Mouse (Mus musculus) ES-Bruce4 (cell line): ENCODE results near the gene Actl11. TPM values are rescaled to one million over a fixed set of nuclear protein-coding genes. Genes with fewer than 3 reads are reported as not detected.

Experiments
- H3K27ac ChIP-seq: 2 replicates; pipeline ENCODE4 v1.5.1; 2012; ENCODE audit warnings: low read length, inconsistent platforms; ENCODE audit not compliant: insufficient read depth
- H3K27me3 ChIP-seq: 2 replicates; pipeline ENCODE4 v1.6.1; 2012; ENCODE audit warnings: mild to moderate bottlenecking, low read length, inconsistent platforms; ENCODE audit not compliant: control insufficient read depth, poor library complexity, insufficient read depth, severe bottlenecking
- H3K36me3 ChIP-seq: 2 replicates; pipeline ENCODE4 v1.6.1; 2012; ENCODE audit warnings: inconsistent platforms, mild to moderate bottlenecking, low read length, moderate library complexity; ENCODE audit not compliant: control insufficient read depth, poor library complexity, insufficient read depth, severe bottlenecking
- H3K4me1 ChIP-seq: one replicate; pipeline ENCODE4 v1.8.1; 2011; ENCODE audit warnings: low read length; ENCODE audit not compliant: control insufficient read depth, insufficient read depth
- H3K4me3 ChIP-seq: 2 replicates; pipeline ENCODE4 v1.5.1; 2011; ENCODE audit warnings: low read depth, mild to moderate bottlenecking, low read length
- H3K9ac ChIP-seq: 2 replicates; pipeline ENCODE4 v1.6.1; 2012; ENCODE audit warnings: low read depth, mild to moderate bottlenecking, inconsistent platforms; ENCODE audit not compliant: poor library complexity, severe bottlenecking
- H3K9me3 ChIP-seq: replicated peaks from 2 replicates; pipeline ENCODE4 v1.6.1; 2012; ENCODE audit warnings: mild to moderate bottlenecking, low read length, inconsistent platforms; ENCODE audit not compliant: control insufficient read depth, poor library complexity, insufficient read depth, severe bottlenecking
- CTCF ChIP-seq: IDR thresholded peaks from one replicate; pipeline ENCODE4 v1.8.1; 2011; ENCODE audit warnings: low read depth, low read length
- EP300 ChIP-seq: IDR thresholded peaks from 2 replicates; pipeline ENCODE4 v1.6.1; 2011; ENCODE audit warnings: low read depth, low read length; ENCODE audit not compliant: insufficient read depth
- POLR2A ChIP-seq: IDR thresholded peaks from one replicate; pipeline ENCODE4 v1.8.1; 2011; ENCODE audit warnings: low read length; ENCODE audit not compliant: insufficient read depth
- polyA plus RNA-seq: library from polyadenylated mRNA; stranded (reverse); fragments of >200 nt; gene quantifications from 2 replicates; pipeline ENCODE4 v1.2.4, GENCODE M21; 2011; ENCODE audit warnings: low read depth; ENCODE audit not compliant: missing spikeins, insufficient read depth, insufficient read length

Actl11 gene
- polyA plus RNA-seq, 1 experiment: not detected

- no peak for TF ChIP-seq CTCF
- no peak for TF ChIP-seq EP300
- TF ChIP-seq POLR2A: no peak
- no peak overlapping the region for H3K9ac ChIP-seq
Observed at GRCm38 (mm10) chr9:107926920-107927420, 1.3 kb upstream of the Actl11 start.

GRCm38 (mm10) chr9:107927749-107928148 is 520 bp upstream of the Actl11 start:
- no peak overlapping the region for H3K27ac ChIP-seq
- no peak for TF ChIP-seq EP300
- no peak for TF ChIP-seq POLR2A
- TF ChIP-seq CTCF: no peak
- H3K9ac ChIP-seq: no peak overlapping the region
- no peaks in the 10 kb centered on the region for H3K9me3 ChIP-seq
- no peak overlapping the region for H3K4me3 ChIP-seq
- H3K36me3 ChIP-seq: no peaks in the 10 kb centered on the region
- no peaks in the 10 kb centered on the region for H3K27me3 ChIP-seq
- no peaks in the 10 kb centered on the region for H3K4me1 ChIP-seq

More at GRCm38 (mm10) chr9:107926920-107927420, 1.3 kb upstream of the Actl11 start:
- no peak overlapping the region for H3K4me3 ChIP-seq
- no peaks in the 10 kb centered on the region for H3K27me3 ChIP-seq
- no peaks in the 10 kb centered on the region for H3K9me3 ChIP-seq
- no peaks in the 10 kb centered on the region for H3K4me1 ChIP-seq
- no peaks in the 10 kb centered on the region for H3K36me3 ChIP-seq
- H3K27ac ChIP-seq: no peak overlapping the region

- Histone ChIP-seq H3K36me3 (no peaks in the 10 kb centered on the region), H3K4me1 (no peaks in the 10 kb centered on the region), H3K9ac (no peak overlapping the region), H3K27ac (no peak overlapping the region), H3K27me3 (no peaks in the 10 kb centered on the region), H3K4me3 (no peak overlapping the region), H3K9me3 (no peaks in the 10 kb centered on the region)
- no peak for TF ChIP-seq CTCF
- TF ChIP-seq POLR2A: no peak
Observed at GRCm38 (mm10) chr9:107932221-107932620, 4.0 kb downstream of the Actl11 start.

- no peaks in the 10 kb centered on the region for H3K36me3 ChIP-seq
- H3K9ac ChIP-seq: no peak overlapping the region
- H3K4me1 ChIP-seq: no peaks in the 10 kb centered on the region
- no peak overlapping the region for H3K4me3 ChIP-seq
- H3K27me3 ChIP-seq: no peaks in the 10 kb centered on the region
- no peak for TF ChIP-seq EP300
- no peak for TF ChIP-seq CTCF
- no peak for TF ChIP-seq POLR2A
- H3K9me3 ChIP-seq: no peaks in the 10 kb centered on the region
- H3K27ac ChIP-seq: no peak overlapping the region
Observed at GRCm38 (mm10) chr9:107934146-107934545, 5.9 kb downstream of the Actl11 start.

- TF ChIP-seq CTCF (no peak), EP300 (no peak)
- Histone ChIP-seq H3K27me3 (no peaks in the 10 kb centered on the region), H3K9ac (peak within 1 kb of the TSS; percentile 56), H3K9me3 (no peaks in the 10 kb centered on the region), H3K27ac (no peak within 1 kb of the TSS), H3K36me3 (no peaks in the 10 kb centered on the region), H3K4me3 (peak within 1 kb of the TSS; percentile 69), H3K4me1 (no peaks in the 10 kb centered on the region)
Observed at GRCm38 (mm10) chr9:107935374-107935773, 7.1 kb downstream of the Actl11 start, which contains the start of gene Camkv. Camkv (plus strand) TSS chr9:107935674.

GRCm38 (mm10) chr9:107935790-107936214 is 7.5 kb downstream of the Actl11 start:
- Histone ChIP-seq H3K27ac (no peak overlapping the region), H3K36me3 (no peaks in the 10 kb centered on the region), H3K9me3 (no peaks in the 10 kb centered on the region), H3K27me3 (no peaks in the 10 kb centered on the region), H3K9ac (peak overlapping the region; percentile 56), H3K4me3 (peak overlapping the region; percentile 69), H3K4me1 (no peaks in the 10 kb centered on the region)
- TF ChIP-seq EP300 (no peak), POLR2A (no peak), CTCF (no peak)
